Mouse (Mus musculus) liver, embryonic 11.5 days (tissue): Measurements from ENCODE around the gene Atf4. TPM values are rescaled to one million over a fixed set of nuclear protein-coding genes. Genes with fewer than 3 reads are reported as not detected.

Experiments
- ATAC-seq: fragments of 200-750 bp; cut with Nextera tagmentation; replicated peaks from 2 replicates; pipeline ENCODE4 v1.8.0; 2017; ENCODE audit warnings: moderate number of reproducible peaks, mild to moderate bottlenecking, moderate TSS enrichment, moderate library complexity; ENCODE audit not compliant: low FRiP score
- DNase-seq: peaks from one replicate; pipeline ENCODE4 v3.0.0-alpha.2; 2017; ENCODE audit warnings: low spot score
- H3K27ac ChIP-seq: fragments of 300-500 bp; sonication (generic); 2 replicates; pipeline ENCODE4 v1.5.1; 2014; ENCODE audit warnings: mild to moderate bottlenecking, low read depth, low read length, control low read depth
- H3K27me3 ChIP-seq: fragments of 300-500 bp; sonication (generic); replicated peaks from 2 replicates; pipeline ENCODE4 v1.6.1; 2014; ENCODE audit warnings: low read length, mixed read lengths; ENCODE audit not compliant: control insufficient read depth, insufficient read depth
- H3K36me3 ChIP-seq: fragments of 300-500 bp; sonication (generic); 2 replicates; pipeline ENCODE4 v1.6.1; 2014; ENCODE audit warnings: mild to moderate bottlenecking, low read length, moderate library complexity, mixed read lengths; ENCODE audit not compliant: control insufficient read depth, insufficient read depth
- H3K4me1 ChIP-seq: fragments of 300-500 bp; sonication (generic); replicated peaks from 2 replicates; pipeline ENCODE4 v1.6.1; 2014; ENCODE audit warnings: low read length, mixed read lengths; ENCODE audit not compliant: control insufficient read depth, insufficient read depth
- H3K4me2 ChIP-seq: fragments of 300-500 bp; sonication (generic); 2 replicates; pipeline ENCODE4 v1.6.1; 2014; ENCODE audit warnings: mild to moderate bottlenecking, control low read depth, moderate library complexity
- H3K4me3 ChIP-seq: fragments of 300-500 bp; sonication (generic); 2 replicates; pipeline ENCODE4 v1.5.1; 2014; ENCODE audit warnings: low read depth, low read length, control low read depth
- H3K9ac ChIP-seq: fragments of 300-500 bp; sonication (generic); 2 replicates; pipeline ENCODE4 v1.6.1; 2014; ENCODE audit warnings: low read depth, low read length, control low read depth
- H3K9me3 ChIP-seq: fragments of 300-500 bp; sonication (generic); 2 replicates; pipeline ENCODE4 v1.6.1; 2016; ENCODE audit warnings: low read length, inconsistent platforms, mixed read lengths; ENCODE audit not compliant: control insufficient read depth
- WGBS: fragments of 180-500 bp; shearing (Covaris S2); extraction: QIAGEN DNeasy Blood & Tissue Kit; methylation state at CpG from one replicate; pipeline ENCODE4 v1.1.7; 2014; 5-methylcytosine and 5-hydroxymethylcytosine counted together
- polyA plus RNA-seq: library from polyadenylated mRNA; unstranded; fragments of >200 nt; fragmentation: Nextera tagmentation; extraction: Ambion mirVana; gene quantifications from 2 replicates; pipeline ENCODE4 v1.2.1, GENCODE M21; 2014

Gene Atf4
- polyA plus RNA-seq, 1 experiment from 2014 or later = 186 TPM

- DNase-seq (peak; percentile 86), ATAC-seq (peak; percentile 30)
- WGBS = 1% methylated on average over 51 of the region's 51 CpGs
- Histone ChIP-seq H3K4me2 (peak overlapping the region; percentile 99), H3K27me3 (no peaks in the 10 kb centered on the region), H3K4me1 (peaks cover 52% of the 10 kb centered on the region), H3K27ac (peak overlapping the region; percentile 99), H3K9ac (peak overlapping the region; percentile 100), H3K36me3 (peaks cover 32% of the 10 kb centered on the region), H3K4me3 (peak overlapping the region; percentile 99), H3K9me3 (no peaks in the 10 kb centered on the region)
These were observed 700 bp downstream of the Atf4 start for GRCm38 (mm10) chr15:80255646-80256121.

- H3K4me1 ChIP-seq = peaks cover 47% of the 10 kb centered on the region
- no peaks in the 10 kb centered on the region for H3K27me3 ChIP-seq
- H3K9me3 ChIP-seq = no peaks in the 10 kb centered on the region
- ATAC-seq = no peak
- H3K9ac ChIP-seq = peak overlapping the region; percentile 100
- peak overlapping the region; percentile 99 for H3K4me3 ChIP-seq
- peak overlapping the region; percentile 99 for H3K4me2 ChIP-seq
- peak; percentile 35 for DNase-seq
- H3K27ac ChIP-seq = peak overlapping the region; percentile 99
- 8% methylated on average over 16 of the region's 16 CpGs for WGBS
- peaks cover 28% of the 10 kb centered on the region for H3K36me3 ChIP-seq
These were observed 1.3 kb downstream of the Atf4 start for GRCm38 (mm10) chr15:80256242-80256641.

DNA sequence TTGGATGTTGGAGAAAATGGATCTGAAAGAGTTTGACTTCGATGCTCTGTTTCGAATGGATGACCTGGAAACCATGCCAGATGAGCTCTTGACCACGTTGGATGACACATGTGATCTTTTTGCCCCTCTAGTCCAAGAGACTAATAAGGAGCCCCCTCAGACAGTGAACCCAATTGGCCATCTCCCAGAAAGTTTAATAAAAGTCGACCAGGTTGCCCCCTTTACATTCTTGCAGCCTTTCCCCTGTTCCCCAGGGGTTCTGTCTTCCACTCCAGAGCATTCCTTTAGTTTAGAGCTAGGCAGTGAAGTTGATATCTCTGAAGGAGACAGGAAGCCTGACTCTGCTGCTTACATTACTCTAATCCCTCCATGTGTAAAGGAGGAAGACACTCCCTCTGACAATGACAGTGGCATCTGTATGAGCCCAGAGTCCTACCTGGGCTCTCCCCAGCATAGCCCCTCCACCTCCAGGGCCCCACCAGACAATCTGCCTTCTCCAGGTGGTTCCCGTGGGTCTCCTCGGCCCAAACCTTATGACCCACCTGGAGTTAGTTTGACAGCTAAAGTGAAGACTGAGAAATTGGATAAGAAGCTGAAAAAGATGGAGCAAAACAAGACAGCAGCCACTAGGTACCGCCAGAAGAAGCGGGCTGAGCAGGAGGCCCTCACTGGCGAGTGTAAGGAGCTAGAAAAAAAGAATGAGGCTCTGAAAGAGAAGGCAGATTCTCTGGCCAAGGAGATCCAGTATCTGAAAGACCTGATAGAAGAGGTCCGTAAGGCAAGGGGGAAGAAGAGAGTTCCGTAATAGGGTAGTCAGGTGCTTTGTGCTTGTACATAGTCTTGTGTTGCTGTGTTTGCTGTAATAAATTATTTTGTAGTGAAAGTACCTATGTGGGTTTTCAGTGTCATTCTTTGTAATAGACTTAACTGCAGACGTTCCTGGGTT is 1.9 kb downstream of the Atf4 start:
- no peak for ATAC-seq
- Histone ChIP-seq H3K4me2 (peak overlapping the region; percentile 99), H3K27ac (peak overlapping the region; percentile 99), H3K36me3 (peaks cover 28% of the 10 kb centered on the region), H3K9me3 (no peaks in the 10 kb centered on the region), H3K9ac (peak overlapping the region; percentile 100), H3K27me3 (no peaks in the 10 kb centered on the region), H3K4me1 (peaks cover 41% of the 10 kb centered on the region), H3K4me3 (peak overlapping the region; percentile 99)
- DNase-seq = no peak
- WGBS = 55% methylated on average over 12 of the region's 12 CpGs

DNA sequence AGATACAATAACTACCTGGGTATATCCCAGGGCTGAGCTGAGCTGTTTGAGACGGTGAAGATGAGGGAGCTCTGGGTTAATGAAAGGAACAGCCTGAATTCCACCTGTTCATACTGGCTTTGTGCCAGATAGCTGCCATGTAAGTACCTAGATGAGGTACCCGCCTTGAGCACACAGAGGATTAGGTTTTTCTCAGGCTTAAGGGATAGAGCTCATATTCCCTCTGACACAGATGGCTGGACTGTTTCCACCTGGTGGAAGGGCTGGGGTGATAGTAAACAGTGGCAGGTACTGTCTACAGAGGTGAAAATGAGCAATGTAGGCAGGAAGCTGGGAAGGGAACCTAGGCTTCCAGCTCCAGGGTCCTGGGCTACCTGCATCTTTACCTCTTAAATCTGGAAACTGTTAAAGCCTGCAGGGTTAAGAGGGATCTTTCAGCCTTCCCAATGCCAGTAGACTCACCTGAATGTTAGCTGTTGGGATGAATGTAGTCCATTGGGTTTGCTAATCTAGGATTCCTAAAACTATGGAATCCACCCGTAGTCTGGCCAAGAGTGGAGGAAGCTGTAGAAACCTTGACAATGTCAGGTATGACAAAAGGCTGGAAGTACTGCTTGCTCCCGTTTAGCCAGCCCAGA is 2.7 kb downstream of the Atf4 start:
- DNase-seq (peak; percentile 33), ATAC-seq (no peak)
- Histone ChIP-seq H3K27ac (peak overlapping the region; percentile 99), H3K4me3 (peak overlapping the region; percentile 99), H3K9me3 (no peaks in the 10 kb centered on the region), H3K36me3 (peaks cover 28% of the 10 kb centered on the region), H3K9ac (peak overlapping the region; percentile 100), H3K27me3 (no peaks in the 10 kb centered on the region), H3K4me1 (peaks cover 44% of the 10 kb centered on the region), H3K4me2 (peak overlapping the region; percentile 99)
- 36% methylated on average over 4 of the region's 4 CpGs for WGBS

DNA sequence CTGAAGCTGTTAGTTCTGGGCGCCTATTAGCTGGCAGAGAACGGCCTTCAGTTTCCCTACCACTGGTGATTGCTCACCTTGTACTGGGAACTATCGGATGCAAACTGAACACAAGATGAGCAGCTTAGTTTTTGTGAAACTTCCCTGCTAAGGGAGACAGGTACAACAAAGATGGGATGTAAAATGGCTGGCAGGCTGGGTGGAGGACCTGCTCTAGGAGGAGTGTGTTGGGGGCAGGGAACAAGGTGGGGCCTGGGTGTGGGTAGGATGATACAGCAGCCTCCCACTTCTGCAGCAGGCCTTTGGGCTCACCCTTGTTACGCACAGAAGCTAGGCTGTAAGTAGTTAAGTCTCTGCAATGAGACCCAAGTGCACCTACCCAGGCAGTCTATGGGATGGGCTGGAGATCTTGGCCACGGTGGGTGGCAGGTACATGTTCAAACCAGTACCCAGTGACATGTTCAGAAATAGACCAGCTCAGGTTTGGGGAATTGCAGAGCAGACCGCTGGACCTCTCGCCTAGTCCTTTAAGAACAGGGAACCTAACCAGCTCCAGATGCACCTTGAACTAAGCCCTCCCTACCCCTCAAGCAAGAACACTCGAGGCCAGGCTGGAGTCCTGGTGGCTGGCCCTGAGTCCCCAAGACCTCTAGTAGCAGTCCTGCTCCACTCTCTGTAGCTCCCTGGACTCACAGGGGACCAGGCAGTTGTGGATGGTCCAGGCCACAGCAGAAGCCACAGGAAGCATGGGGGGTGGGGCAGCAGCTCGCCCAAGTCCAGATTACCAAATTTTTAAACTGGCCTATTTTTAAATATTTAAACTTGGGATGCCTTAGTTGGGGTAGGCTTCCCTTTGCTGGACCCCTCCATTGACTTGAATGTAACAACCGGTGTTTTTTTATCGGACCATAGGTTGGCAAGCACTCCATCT is 3.5 kb downstream of the Atf4 start:
- Histone ChIP-seq H3K4me3 (peak overlapping the region; percentile 99; the same call in 1 of the 2 replicates), H3K36me3 (peaks cover 28% of the 10 kb centered on the region), H3K9ac (peak overlapping the region; percentile 100), H3K4me2 (peak overlapping the region; percentile 99), H3K27ac (peak overlapping the region; percentile 99), H3K4me1 (peaks cover 46% of the 10 kb centered on the region), H3K27me3 (no peaks in the 10 kb centered on the region), H3K9me3 (no peaks in the 10 kb centered on the region)
- WGBS = 47% methylated on average over 11 of the region's 11 CpGs
- DNase-seq (peak; percentile 71), ATAC-seq (peak; percentile 73)

DNA sequence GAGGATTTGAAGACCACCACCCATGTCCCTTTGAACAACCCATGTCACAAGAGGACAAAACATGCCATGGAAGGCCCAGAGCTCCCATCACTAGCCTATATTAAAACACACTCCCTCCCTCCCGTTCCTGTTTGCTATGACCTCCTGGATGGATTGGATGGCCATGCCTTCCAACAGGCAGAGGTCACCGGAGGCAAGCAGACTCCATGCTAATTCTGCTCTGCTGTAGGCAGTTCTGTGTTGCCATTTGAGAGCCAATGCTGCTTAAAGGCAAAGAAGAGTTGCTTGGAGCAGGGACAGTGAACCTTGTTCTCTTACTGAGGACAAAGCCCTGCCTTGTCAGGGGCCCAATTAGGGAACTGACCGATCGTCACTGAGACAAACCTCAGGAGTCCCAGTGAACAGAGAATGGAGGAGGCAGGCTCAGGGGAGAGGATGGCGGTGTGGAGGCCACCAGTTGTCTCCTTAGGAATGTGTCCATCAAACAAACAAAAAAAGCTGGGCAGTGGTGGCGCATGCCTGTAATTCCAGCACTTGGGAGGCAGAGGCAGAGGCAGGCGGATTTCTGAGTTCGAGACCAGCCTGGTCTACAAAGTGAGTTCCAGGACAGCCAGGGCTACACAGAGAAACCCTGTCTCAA is 4.5 kb downstream of the Atf4 start:
- Histone ChIP-seq H3K4me2 (no peak overlapping the region), H3K27me3 (no peaks in the 10 kb centered on the region), H3K4me1 (peaks cover 41% of the 10 kb centered on the region), H3K4me3 (no peak overlapping the region), H3K9me3 (no peaks in the 10 kb centered on the region), H3K36me3 (peaks cover 28% of the 10 kb centered on the region), H3K9ac (0 out of 2 replicates have a peak overlapping the region, but pooled peaks have one; percentile 46), H3K27ac (peak overlapping the region; percentile 99)
- WGBS = 80% methylated on average over 8 of the region's 8 CpGs
- no peak for DNase-seq
- no peak for ATAC-seq

GRCm38 (mm10) chr15:80260677-80261076 is 5.7 kb downstream of the Atf4 start:
- H3K4me3 ChIP-seq = no peak overlapping the region
- ATAC-seq (no peak), DNase-seq (peak; percentile 77)
- H3K9ac ChIP-seq = no peak overlapping the region
- WGBS = 18% methylated on average over 3 of the region's 3 CpGs
- H3K36me3 ChIP-seq = peaks cover 28% of the 10 kb centered on the region
- H3K27me3 ChIP-seq = no peaks in the 10 kb centered on the region
- no peak overlapping the region for H3K4me2 ChIP-seq
- no peak overlapping the region for H3K27ac ChIP-seq
- peaks cover 41% of the 10 kb centered on the region for H3K4me1 ChIP-seq
- H3K9me3 ChIP-seq = no peaks in the 10 kb centered on the region
